In genomic region chr17:30214393-30214792, GRCm38 (mm10) we compare ENCODE assay signal across 15 mouse cellular contexts.
DNase-seq lines count a peak whose midpoint lies in the region; TF ChIP-seq lines count a peak whose summit lies in the region.
"Had no signal": no experiment of that assay in that cellular context is flagged by ENCODE, and none has a peak within 500 bp of the region (broad histone marks: within the 10 kb centered on the region; RNA-seq: fewer than 3 reads in every experiment).

No protein-coding gene starts in this region.

- DNase-seq in right cerebral cortex, adult 18-20 months: peak; percentile 89
- no peak for DNase-seq in right cerebral cortex, postnatal 14 days
- DNase-seq in layer of hippocampus, postnatal 36 days: peak; percentile 61 to 68
- DNase-seq in right cerebral cortex, postnatal 36 days (ENCODE audit: low spot score in 2 of 2): peak; percentile 69 to 79
- DNase-seq in thymus, postnatal 14 days: no peak
- no peak for DNase-seq in forebrain, embryonic 10.5 days (ENCODE audit: extremely low spot score, low spot score)
- no peak for DNase-seq in embryo, embryonic 10.5 days (ENCODE audit: low spot score)
- DNase-seq: adrenal gland, postnatal 36 days; embryo, embryonic 11 days; gastrocnemius, postnatal 36 days; kidney, postnatal 25 days; spleen, adult 18-20 months; thymus, postnatal 4 days had no signal

- TF ChIP-seq POLR2A in cortical plate, adult 2 months (IDR thresholded peaks at IDR 0.05; ENCODE audit: extremely low read depth, insufficient read depth, low read length): no peak

- WGBS in forebrain, embryonic 10.5 days: 86% methylated on average over 6 of the region's 6 CpGs

- no peaks in the 10 kb centered on the region for H3K9me3 ChIP-seq in forebrain, embryonic 10.5 days
- H3K9me3 ChIP-seq: forebrain, embryonic 15.5 days had no signal

- TF ChIP-seq CTCF in cortical plate, adult 2 months (IDR thresholded peaks at IDR 0.05; ENCODE audit: extremely low read depth, insufficient read depth, low read length): no peak

- no peaks in the 10 kb centered on the region for H3K27me3 ChIP-seq in forebrain, embryonic 10.5 days (ENCODE audit: poor library complexity, severe bottlenecking)
- H3K27me3 ChIP-seq: forebrain, embryonic 15.5 days had no signal

- H3K36me3 ChIP-seq in forebrain, embryonic 10.5 days (replicated peaks): peaks cover 57% of the 10 kb centered on the region

- H3K27ac ChIP-seq in cortical plate, adult 2 months (ENCODE audit: insufficient read depth, low read length): peak overlapping the region; percentile 57; the same call in 1 of the 2 replicates
- no peak overlapping the region for H3K27ac ChIP-seq in forebrain, embryonic 10.5 days
- H3K27ac ChIP-seq: forebrain, embryonic 15.5 days had no signal

- peaks cover 8% of the 10 kb centered on the region; the same call in 1 of the 2 replicates for H3K4me1 ChIP-seq in cortical plate, adult 2 months (ENCODE audit: control insufficient read depth, insufficient read depth, low read length)
- 0 out of 2 replicates have a peak, but pooled peaks cover 11% of the 10 kb centered on the region for H3K4me1 ChIP-seq in forebrain, embryonic 10.5 days

- no peak overlapping the region for H3K4me3 ChIP-seq in cortical plate, adult 2 months (ENCODE audit: insufficient read depth, low read length)
- no peak overlapping the region for H3K4me3 ChIP-seq in forebrain, embryonic 10.5 days
- H3K4me3 ChIP-seq: forebrain, embryonic 15.5 days had no signal

Comparison
In these comparisons a context has a peak if more than half of its experiments do, and no peak if none do; other contexts are left out.
1. DNase-seq: peak in right cerebral cortex, adult 18-20 months (single experiment), layer of hippocampus, postnatal 36 days (2 of 2) and right cerebral cortex, postnatal 36 days (2 of 2); none in right cerebral cortex, postnatal 14 days (single experiment), thymus, postnatal 14 days (single experiment), forebrain, embryonic 10.5 days (single experiment) and embryo, embryonic 10.5 days (single experiment).